Mouse (Mus musculus): ENCODE results near the gene Robo3. TPM values are rescaled to one million over a fixed set of nuclear protein-coding genes. Genes with fewer than 3 reads are reported as not detected.

Robo3 gene
- polyA plus RNA-seq (2015; fragmentation: Nextera tagmentation; extraction: Ambion mirVana), result 0.08 and 0.15 TPM in 2 replicates

DNA sequence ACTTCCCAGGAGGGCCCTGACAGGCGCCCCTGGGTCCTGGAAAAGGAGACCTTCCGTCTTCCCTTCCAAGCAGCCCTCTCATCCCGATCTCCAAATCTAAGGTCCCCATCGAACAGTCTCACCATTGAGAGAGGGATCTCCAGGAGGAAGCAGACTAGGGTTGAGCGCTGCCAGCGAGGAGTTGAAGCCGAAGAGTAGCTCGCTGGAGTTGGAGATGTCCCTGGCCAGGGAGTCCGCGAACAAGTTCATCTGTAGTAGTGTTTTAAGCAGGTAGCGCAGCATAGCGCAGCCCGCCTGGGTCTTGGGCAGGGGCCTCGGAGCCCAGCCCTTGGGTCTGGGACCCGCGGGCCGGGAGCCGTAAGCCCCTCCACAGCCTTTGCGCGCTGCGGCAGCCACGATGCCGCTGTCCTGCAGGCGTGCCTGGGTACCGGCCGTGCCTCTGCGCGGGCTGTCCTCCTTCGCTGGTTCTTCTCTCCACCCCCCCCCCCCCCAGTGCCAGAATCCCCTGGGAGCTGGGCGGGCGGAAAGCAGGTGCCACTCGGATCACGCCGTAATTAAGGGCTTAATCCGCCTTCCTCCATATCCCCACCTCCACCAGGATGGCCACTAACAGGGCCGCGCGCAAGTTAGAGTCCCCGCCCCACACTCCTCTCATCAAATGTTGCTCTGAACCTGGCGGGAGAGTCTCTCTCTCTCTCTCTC, at the start of gene Robo3:
TSS of gene Robo3 (minus strand) at position 527 of the 702 bp plus-strand sequence.
- WGBS, result under 1% methylated on average over 40 of the region's 40 CpGs

DNA sequence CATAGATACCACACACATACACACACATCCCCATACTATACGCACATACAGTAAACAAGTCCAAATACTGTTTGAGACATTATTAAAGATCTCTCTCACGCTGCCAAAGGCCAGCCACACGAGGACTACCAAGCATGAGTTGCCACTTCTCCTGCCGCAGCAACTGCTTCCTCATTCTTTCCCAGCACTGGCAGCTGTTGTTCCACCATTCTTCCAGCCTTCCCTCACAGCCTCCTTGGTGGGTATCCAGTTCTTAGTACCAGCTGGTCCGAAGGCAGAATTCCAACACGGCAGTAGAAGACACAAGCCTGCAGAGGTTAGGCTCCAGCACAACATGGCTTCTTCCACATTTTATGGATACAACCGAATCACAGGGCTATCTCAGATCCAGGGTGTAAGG, 41.9 kb upstream of the Robo3 start:
- H3K9me3 ChIP-seq, result no peaks in the 10 kb centered on the region
- H3K4me3 ChIP-seq (replicated peaks), result no peak overlapping the region
- ATAC-seq (ENCODE audit: insufficient read depth, low FRiP score, low read depth), result no peak
- no peak overlapping the region for H3K4me2 ChIP-seq
- no peaks in the 10 kb centered on the region for H3K4me1 ChIP-seq
- no peak overlapping the region for H3K9ac ChIP-seq
- H3K27ac ChIP-seq, result no peak overlapping the region
- WGBS, result 80% methylated on average over 7 of the region's 7 CpGs
- no peaks in the 10 kb centered on the region for H3K36me3 ChIP-seq
- H3K27me3 ChIP-seq (replicated peaks), result no peaks in the 10 kb centered on the region

More for the DNA sequence above, at the start of gene Robo3:
- H3K4me2 ChIP-seq, result peak within 1 kb of the TSS; percentile 47
- no peak within 1 kb of the TSS for H3K9ac ChIP-seq
- no peaks in the 10 kb centered on the region for H3K9me3 ChIP-seq
- no peak within 1 kb of the TSS for H3K27ac ChIP-seq
- H3K27me3 ChIP-seq (replicated peaks), result peaks cover 78% of the 10 kb centered on the region
- H3K4me1 ChIP-seq, result peaks cover 11% of the 10 kb centered on the region
- no peak for ATAC-seq (ENCODE audit: insufficient read depth, low FRiP score, low read depth)
- no peaks in the 10 kb centered on the region for H3K36me3 ChIP-seq
- H3K4me3 ChIP-seq (replicated peaks), result peak within 1 kb of the TSS; percentile 24

DNA sequence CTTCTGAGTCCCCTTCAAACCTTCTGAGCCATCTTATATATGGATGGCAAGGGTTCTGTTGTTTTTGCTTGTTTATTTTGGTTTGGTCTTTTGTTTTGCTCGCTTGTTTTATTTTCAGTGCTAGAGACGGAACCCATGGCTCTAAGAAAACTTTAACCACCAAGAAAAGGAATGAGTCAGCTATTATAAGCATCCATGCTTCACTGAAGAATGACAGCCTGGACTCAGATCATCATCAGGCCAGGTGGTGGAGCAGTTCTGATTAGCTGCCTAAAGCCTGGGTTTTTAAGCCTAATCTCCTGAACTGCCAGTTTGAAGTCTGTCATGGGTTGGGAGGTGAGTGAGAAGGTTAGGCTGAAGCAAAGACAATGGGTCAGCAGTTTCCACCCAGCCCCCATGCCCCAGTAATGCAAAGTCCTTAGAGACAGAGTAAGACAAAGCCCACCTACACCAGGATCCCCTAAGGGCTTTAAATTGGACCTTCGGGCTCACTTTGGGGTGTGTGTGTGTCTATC, 40.6 kb upstream of the Robo3 start:
- Histone ChIP-seq H3K27ac (no peak overlapping the region), H3K9me3 (no peaks in the 10 kb centered on the region), H3K4me1 (no peaks in the 10 kb centered on the region), H3K36me3 (no peaks in the 10 kb centered on the region), H3K4me2 (no peak overlapping the region), H3K27me3 (replicated peaks) (no peaks in the 10 kb centered on the region), H3K4me3 (replicated peaks) (no peak overlapping the region), H3K9ac (no peak overlapping the region)
- 65% methylated on average over 3 of the region's 3 CpGs for WGBS
- no peak for ATAC-seq (ENCODE audit: insufficient read depth, low FRiP score, low read depth)

DNA sequence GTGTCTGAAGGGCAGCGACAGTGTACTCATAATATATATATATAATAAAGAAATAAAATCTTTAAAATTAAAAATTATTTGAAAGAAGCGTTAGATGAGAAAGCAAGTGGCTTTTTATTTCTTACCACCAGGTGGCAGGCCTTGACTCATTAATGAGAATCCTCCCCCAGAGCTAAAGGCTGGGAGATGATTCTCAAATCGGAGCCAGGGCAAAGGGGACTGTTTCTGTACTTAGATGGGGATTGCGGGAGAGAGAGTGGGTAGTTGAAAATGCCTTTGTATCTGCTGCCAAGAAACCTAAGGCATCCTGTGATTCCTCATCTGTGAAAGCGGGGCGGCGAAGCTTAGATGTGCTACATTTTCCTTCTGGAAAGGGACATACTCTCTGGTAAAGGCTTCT, 29.7 kb upstream of the Robo3 start:
- no peak for ATAC-seq (ENCODE audit: insufficient read depth, low FRiP score, low read depth)
- Histone ChIP-seq H3K9me3 (no peaks in the 10 kb centered on the region), H3K4me3 (replicated peaks) (no peak overlapping the region), H3K4me2 (no peak overlapping the region), H3K9ac (no peak overlapping the region), H3K4me1 (peaks cover 13% of the 10 kb centered on the region; the same call in 1 of the 2 replicates), H3K36me3 (no peaks in the 10 kb centered on the region), H3K27me3 (replicated peaks) (peaks cover 47% of the 10 kb centered on the region), H3K27ac (no peak overlapping the region)
- 11% methylated on average over 7 of the region's 7 CpGs for WGBS

DNA sequence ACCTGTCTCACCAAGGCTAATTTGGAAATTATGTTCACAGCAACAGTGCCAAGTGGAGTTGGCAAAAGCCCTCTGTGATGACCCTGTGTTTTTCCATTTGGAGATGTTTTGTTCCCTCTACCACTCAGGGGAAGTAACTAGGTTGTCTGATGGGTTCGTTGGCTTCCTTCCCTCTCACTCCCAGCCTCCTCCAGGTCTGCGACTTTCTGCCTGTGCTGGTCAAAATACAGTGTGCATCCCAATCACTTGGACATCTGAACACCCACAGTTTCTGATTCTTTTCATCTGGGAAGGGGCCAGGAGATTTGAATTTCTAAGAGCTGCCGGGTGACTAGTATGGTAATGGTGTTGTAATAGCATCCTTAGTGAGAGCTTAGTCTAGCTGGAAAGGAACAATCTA, 28.5 kb upstream of the Robo3 start:
- peaks cover 59% of the 10 kb centered on the region for H3K27me3 ChIP-seq (replicated peaks)
- ATAC-seq (ENCODE audit: insufficient read depth, low FRiP score, low read depth), result no peak
- no peak overlapping the region for H3K27ac ChIP-seq
- no peak overlapping the region for H3K4me2 ChIP-seq
- no peaks in the 10 kb centered on the region for H3K36me3 ChIP-seq
- H3K4me3 ChIP-seq (replicated peaks), result no peak overlapping the region
- H3K9me3 ChIP-seq, result no peaks in the 10 kb centered on the region
- 10% methylated on average over 3 of the region's 3 CpGs for WGBS
- no peak overlapping the region for H3K9ac ChIP-seq
- peaks cover 15% of the 10 kb centered on the region; the same call in 1 of the 2 replicates for H3K4me1 ChIP-seq

DNA sequence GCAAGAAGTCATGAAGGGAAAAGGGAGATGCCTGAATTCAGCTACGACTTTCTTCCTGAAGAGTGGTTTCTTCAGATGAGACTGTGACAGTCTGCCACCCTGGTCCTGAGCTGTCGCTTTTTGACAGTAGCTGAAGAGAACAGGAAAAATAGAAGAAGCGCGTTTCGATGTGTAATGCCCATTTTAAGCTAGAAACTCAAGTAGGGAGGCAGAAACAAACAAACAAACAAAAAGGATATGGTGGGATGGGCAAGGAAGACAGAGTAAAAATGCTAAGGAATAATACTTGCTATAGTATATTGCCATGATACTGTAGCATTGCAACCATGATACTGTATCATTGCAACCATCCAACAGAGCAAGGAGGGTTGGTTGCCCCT, 27.9 kb upstream of the Robo3 start:
- Histone ChIP-seq H3K27me3 (replicated peaks) (peaks cover 66% of the 10 kb centered on the region), H3K4me2 (peak overlapping the region; percentile 97), H3K4me3 (replicated peaks) (peak overlapping the region; percentile 42; the same call in 1 of the 2 replicates), H3K9me3 (no peaks in the 10 kb centered on the region), H3K27ac (no peak overlapping the region), H3K36me3 (no peaks in the 10 kb centered on the region), H3K9ac (no peak overlapping the region), H3K4me1 (peaks cover 19% of the 10 kb centered on the region; the same call in 1 of the 2 replicates)
- ATAC-seq (ENCODE audit: insufficient read depth, low FRiP score, low read depth), result no peak
- WGBS, result 12% methylated on average over 5 of the region's 5 CpGs

DNA sequence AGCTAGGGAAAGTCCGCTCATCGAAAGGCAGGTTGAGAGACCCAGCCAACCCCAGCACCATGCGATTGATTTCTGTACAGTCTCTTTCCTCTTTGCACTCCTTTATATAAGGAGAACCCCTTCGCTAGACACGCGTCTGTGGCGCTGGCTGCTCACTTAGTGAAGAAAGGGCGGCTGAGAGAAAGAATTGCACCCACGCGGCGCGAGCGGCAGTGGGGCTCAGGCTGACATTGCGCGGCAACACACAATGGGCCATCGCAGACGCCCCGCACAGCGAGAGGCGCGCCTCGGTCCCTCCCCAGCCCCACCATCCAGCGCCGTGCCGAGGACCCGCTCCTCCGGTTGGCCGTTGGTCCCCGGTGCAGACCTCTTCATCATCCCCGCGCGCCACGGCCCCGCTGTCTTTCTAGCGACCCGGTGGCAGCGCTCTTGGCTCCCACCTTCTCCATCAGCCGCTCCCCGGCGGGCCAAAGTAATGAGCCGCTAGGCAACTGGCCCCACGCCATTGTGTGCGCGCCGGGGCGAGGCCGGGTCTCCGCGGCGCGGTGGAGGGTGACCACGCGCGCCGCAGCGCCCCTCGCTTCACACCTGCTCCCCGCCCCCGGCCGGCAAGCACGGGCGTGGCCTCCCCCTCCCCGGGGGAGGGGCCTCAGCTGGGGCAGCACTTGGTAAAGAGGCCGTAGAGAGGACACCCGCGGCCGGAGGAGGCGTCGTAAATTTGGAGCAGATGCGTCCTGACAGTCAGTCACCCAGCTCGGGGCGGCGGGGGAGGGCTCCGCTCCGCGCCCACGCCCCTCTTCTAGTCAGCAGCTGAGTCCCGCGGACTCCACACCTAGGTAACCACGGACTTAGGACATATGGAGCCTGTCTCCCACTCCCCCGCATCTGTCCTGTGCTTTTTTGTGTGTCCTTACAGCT, 27.3 kb upstream of the Robo3 start:
- Histone ChIP-seq H3K36me3 (no peaks in the 10 kb centered on the region), H3K9me3 (no peaks in the 10 kb centered on the region), H3K4me3 (replicated peaks) (peak overlapping the region; percentile 42), H3K4me2 (peak overlapping the region; percentile 97), H3K27ac (no peak overlapping the region), H3K9ac (0 out of 2 replicates have a peak overlapping the region, but pooled peaks have one; percentile 16), H3K27me3 (replicated peaks) (peaks cover 69% of the 10 kb centered on the region), H3K4me1 (peaks cover 19% of the 10 kb centered on the region; the same call in 1 of the 2 replicates)
- WGBS, result under 1% methylated on average over 79 of the region's 81 CpGs
- peak; percentile 26; the same call in 1 of the 2 replicates for ATAC-seq (ENCODE audit: insufficient read depth, low FRiP score, low read depth)

DNA sequence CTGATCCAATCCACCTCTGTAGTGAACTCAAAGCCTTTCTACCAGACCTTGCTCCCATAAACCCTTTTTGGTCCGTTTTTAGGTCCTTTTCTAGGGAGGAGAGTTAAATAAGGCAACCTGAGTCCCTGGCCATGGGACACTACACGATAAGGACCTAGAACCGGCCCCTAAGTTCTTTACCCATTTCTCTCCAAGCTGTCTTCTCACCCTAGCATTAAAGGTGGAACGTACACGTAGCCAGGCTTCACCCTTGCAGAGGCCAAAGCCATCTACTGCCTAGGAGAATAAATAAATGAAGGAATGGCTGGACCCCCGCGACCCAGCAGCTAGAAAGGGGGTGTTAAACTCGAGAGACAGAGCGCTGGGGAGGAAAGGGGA, 26.6 kb upstream of the Robo3 start:
- Histone ChIP-seq H3K4me3 (replicated peaks) (peak overlapping the region; percentile 42; the same call in 1 of the 2 replicates), H3K36me3 (no peaks in the 10 kb centered on the region), H3K4me1 (peaks cover 19% of the 10 kb centered on the region; the same call in 1 of the 2 replicates), H3K27me3 (replicated peaks) (peaks cover 74% of the 10 kb centered on the region), H3K9ac (no peak overlapping the region), H3K9me3 (no peaks in the 10 kb centered on the region), H3K27ac (no peak overlapping the region), H3K4me2 (peak overlapping the region; percentile 97)
- 1% methylated on average over 9 of the region's 9 CpGs for whole genome bisulfite sequencing
- no peak for ATAC-seq (ENCODE audit: insufficient read depth, low FRiP score, low read depth)

DNA sequence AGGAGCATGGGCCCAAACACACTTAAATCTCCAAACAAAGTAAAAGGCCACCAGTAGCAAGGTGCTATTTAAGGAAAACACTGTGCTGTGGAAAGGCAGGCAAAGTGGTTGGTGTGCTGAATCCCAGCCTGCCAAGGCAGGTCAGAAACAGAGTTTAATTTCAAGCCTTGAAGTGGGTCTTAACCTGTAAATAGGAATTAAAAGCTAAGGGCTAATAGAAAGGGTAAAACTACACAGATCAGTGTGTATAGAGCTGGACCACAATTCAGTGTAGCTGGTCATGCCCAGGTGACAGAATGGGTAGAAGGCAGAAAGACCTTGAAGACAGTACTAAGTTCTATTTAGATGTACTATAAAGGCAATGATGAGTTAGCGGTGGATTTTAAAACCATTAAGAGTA, 24.1 kb upstream of the Robo3 start:
- Histone ChIP-seq H3K4me1 (peaks cover 19% of the 10 kb centered on the region; the same call in 1 of the 2 replicates), H3K9me3 (no peaks in the 10 kb centered on the region), H3K27me3 (replicated peaks) (peaks cover 83% of the 10 kb centered on the region), H3K9ac (no peak overlapping the region), H3K4me2 (no peak overlapping the region), H3K27ac (no peak overlapping the region), H3K36me3 (no peaks in the 10 kb centered on the region), H3K4me3 (replicated peaks) (no peak overlapping the region)
- ATAC-seq (ENCODE audit: insufficient read depth, low FRiP score, low read depth), result no peak
- 59% methylated on average over 1 of the region's 1 CpGs for WGBS

DNA sequence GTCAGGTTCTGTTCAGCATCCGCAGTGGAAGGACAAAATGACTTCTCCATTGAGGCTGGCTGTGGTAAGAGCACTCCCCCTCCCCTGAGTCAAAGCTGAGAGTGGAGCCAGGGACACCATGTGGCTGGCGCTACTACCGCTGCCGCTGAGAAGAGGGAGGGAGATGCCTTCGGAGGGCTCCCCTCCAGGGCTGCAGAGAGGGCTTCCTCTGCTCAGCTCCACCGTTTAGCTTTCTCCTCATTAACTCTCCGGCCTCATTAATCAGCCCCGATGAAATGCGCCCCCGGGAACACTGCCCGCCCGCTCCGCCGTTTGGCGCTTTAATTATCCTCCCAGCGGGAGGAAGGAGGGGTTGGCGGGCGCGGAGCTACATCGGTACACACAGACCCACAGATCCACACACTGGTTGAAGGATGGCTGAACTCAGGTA, 23.4 kb upstream of the Robo3 start:
- under 1% methylated on average over 20 of the region's 20 CpGs for WGBS
- Histone ChIP-seq H3K9me3 (no peaks in the 10 kb centered on the region), H3K36me3 (no peaks in the 10 kb centered on the region), H3K4me2 (peak overlapping the region; percentile 50), H3K27ac (no peak overlapping the region), H3K9ac (no peak overlapping the region), H3K27me3 (replicated peaks) (peaks cover 80% of the 10 kb centered on the region), H3K4me3 (replicated peaks) (peak overlapping the region; percentile 20; the same call in 1 of the 2 replicates), H3K4me1 (peaks cover 19% of the 10 kb centered on the region; the same call in 1 of the 2 replicates)
- peak; percentile 32; the same call in 1 of the 2 replicates for ATAC-seq (ENCODE audit: insufficient read depth, low FRiP score, low read depth)

DNA sequence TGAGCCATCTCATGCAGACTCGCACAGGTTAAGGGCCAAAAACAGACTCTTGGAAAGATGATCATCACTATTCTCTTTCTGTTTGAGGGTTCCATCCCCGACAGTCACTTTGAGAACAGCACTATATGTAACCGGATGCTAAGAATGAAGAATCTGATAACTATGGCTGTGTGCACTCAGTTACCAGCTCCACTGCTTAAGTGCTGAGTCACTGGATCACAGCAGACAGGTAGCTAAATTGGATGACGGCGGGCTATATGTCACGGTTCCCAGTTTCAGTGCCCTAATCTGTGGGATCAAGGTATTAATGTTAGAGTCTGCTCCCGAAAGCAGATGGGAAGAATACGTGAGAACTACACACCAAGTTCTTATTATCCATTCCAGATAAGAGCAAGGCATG, 22.8 kb upstream of the Robo3 start:
- H3K27ac ChIP-seq, result no peak overlapping the region
- peaks cover 19% of the 10 kb centered on the region; the same call in 1 of the 2 replicates for H3K4me1 ChIP-seq
- H3K4me3 ChIP-seq (replicated peaks), result no peak overlapping the region
- H3K36me3 ChIP-seq, result no peaks in the 10 kb centered on the region
- WGBS, result 4% methylated on average over 8 of the region's 8 CpGs
- no peak for ATAC-seq (ENCODE audit: insufficient read depth, low FRiP score, low read depth)
- peaks cover 76% of the 10 kb centered on the region for H3K27me3 ChIP-seq (replicated peaks)
- H3K4me2 ChIP-seq, result 0 out of 2 replicates have a peak overlapping the region, but pooled peaks have one; percentile 50
- no peaks in the 10 kb centered on the region for H3K9me3 ChIP-seq
- H3K9ac ChIP-seq, result no peak overlapping the region
